Mouse (Mus musculus): ENCODE data around the gene Pla2g15. TPM values are rescaled to one million over a fixed set of nuclear protein-coding genes. Genes with fewer than 3 reads are reported as not detected.

Pla2g15 gene
- 32.9 and 41.5 TPM in 2 replicates for polyA plus RNA-seq (2012; ENCODE audit: low replicate concordance)

DNA sequence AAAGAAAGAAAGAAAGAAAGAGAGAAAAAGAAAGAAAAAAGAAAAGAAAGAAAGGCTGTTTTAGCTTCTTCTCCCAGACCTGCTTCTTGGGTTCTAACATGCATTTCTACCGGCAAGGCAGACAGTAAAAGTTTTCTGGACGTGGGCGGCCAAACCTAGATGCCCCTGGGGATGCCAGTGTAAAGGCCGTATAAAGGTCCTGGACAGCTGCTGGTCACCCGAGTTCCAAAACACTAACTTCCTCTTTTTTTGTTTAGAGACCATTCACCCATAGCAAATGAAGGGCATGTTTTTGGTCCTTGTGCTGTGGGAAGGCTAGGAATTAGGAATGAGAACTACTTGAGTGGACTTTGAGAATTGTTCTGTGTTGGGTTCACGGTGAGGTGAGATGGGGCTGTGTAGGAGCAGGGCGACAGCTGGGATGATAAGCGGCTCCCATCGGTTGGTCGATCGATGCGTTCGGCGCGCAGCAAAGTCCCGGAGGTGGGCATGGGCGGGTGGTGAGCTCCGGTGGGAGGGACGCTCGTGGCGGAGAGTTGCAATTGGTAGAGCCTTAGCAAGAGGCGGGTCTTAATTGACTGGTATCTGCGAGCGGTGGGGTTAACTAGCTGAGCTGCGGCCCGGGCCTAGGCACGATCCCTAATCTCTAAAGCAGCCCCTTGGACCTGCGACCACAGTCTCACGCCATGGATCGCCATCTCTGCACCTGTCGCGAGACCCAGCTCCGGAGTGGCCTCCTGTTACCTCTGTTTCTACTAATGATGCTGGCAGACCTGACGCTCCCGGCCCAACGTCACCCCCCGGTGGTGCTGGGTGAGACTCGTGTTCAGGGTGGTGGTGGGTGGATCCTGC lies at the start of gene Pla2g15:
Gene Pla2g15, plus strand, starts transcription at position 599 of the 852 bp plus-strand sequence.

DNA sequence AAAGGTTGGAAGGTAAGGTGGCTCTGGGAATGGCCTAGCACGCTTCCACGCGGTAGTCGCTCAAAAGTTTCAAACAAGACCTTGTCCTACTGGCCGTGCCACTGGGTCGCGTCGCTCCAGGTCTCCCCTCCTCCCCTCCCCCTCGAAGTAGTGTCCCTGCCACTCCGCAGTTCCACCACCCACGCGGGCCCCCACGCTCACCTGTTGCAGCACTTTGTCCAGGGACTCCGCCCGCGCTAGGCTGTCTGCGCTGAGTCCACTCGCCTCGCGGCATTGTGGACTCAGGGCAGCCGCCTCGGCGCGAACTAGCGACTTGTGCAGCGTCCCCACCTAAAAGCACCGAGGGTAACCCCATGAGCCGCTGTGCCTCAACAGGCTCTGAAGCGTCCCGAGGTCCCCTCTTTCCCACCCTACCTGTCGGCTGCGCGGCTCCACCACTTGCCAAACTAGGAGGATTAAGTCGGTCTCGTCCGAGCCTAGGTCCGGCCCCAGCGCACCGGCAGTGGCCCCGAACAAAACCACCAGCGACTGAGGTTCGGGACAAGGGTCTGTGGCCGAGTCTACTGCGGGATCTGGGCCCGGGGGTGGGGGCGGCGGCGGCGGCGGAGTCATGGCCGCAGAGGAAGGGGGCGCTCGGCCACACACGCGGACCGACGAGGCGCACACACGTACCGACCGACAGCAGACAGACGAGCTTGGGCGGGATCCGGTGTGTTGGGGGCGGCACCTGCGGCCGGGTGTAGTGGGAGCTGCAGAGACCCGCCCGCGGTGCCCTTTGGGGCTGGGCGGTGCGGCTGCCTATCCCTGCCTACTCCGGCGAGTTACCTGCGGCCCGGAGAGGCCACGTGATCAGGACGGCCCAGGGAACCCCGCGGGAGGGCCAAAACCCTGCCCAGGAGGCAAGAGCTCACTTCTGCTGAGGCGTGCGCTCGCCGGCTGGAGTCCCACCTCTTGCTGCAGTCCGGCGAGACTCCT lies 13.8 kb upstream of the Pla2g15 start, which contains the start of gene Esrp2:
Gene Esrp2, minus strand, starts transcription at position 819 of the 975 bp plus-strand sequence.

DNA sequence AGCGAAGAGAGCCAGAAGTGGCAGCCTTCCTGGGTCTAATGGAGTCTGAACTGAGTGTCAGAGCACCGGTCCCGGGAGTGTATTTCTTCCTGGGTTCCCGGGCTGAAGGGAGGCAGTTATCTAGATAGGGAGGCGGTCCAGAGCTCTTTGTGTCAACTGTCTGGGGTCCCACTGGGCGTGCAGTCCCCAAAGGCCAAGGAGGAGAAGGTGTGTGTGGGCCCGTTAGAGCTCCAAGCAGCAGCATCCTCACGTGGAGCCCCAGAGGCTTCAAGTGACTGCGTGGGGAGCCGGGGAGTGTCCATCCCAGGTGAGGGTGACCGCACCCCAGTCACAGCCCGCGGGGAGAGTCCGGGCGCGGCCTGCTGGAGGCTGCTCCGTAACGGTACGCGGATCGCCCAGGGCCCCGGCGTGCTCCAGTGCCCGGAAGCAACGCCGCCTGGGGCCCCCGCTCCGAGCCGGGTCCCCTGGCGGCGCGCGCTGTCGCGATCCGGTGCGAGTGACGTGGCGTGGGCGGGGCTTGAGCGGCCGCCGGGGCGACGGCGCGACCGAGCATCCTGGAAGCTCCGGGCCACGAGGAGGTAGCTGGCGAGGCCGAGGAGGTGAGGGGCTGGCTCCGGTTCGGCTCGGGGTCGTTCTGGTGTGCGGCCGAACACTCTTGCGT lies 18.3 kb downstream of the Pla2g15 start, which contains the start of gene Slc7a6:
Gene Slc7a6, plus strand, starts transcription at position 502 of the 661 bp plus-strand sequence.

DNA sequence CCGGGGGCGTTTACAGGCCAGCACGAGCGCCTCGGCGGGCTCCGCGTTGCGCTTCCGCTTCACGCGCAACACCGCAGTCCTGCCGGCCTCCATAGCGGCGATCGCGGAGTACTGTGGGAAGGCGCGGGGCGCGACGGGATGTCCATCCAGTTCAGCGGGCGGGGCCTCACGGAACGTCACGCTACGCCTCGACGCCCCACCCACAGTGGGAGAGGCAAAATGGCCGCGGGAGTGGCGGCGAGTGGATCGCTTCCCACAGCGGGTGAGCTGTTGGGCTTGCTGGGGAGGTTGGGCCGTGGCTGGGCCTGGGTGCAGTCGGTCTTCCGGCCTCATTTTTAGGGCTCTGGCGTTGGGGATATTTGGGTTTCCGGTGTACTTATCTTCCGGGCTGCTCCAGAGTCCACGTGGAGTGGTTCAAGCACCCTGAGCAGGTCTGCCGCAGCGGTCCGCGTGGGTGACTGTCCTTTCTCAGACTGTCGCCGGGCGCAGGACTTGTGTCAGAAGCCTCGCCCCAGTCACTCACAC lies 60.7 kb downstream of the Pla2g15 start, which contains the start of the genes Slc7a6os and Prmt7:
Gene Slc7a6os, minus strand, starts transcription at position 115 of the 525 bp plus-strand sequence.
Gene Prmt7, plus strand, starts transcription at position 116 of the 525 bp plus-strand sequence.

Other genes with a start within 250 kb of the Pla2g15 start
- 9.4 and 20.9 TPM in 2 replicates for gene Pskh1, start 250.0 kb upstream of the Pla2g15 start, polyA plus RNA-seq (2012; ENCODE audit: low replicate concordance)
- gene Ctrl, start 216.5 kb upstream of the Pla2g15 start, polyA plus RNA-seq (2012; ENCODE audit: low replicate concordance): 0.53 and 1.1 TPM in 2 replicates
- 387 and 416 TPM in 2 replicates for gene Psmb10, start 212.0 kb upstream of the Pla2g15 start, polyA plus RNA-seq (2012; ENCODE audit: low replicate concordance)
- gene Lcat, start 207.0 kb upstream of the Pla2g15 start, polyA plus RNA-seq (2012; ENCODE audit: low replicate concordance): 0.10 and 0.83 TPM in 2 replicates
- gene Slc12a4, start 184.3 kb upstream of the Pla2g15 start, polyA plus RNA-seq (2012; ENCODE audit: low replicate concordance): 13.0 and 14.0 TPM in 2 replicates
- gene Dpep3, start 171.0 kb upstream of the Pla2g15 start, polyA plus RNA-seq (2012; ENCODE audit: low replicate concordance): not detected in 2 replicates
- gene Dus2, start 159.1 kb upstream of the Pla2g15 start, polyA plus RNA-seq (2012; ENCODE audit: low replicate concordance): 4.4 and 7.5 TPM in 2 replicates
- gene Dpep2nb, start 144.4 kb upstream of the Pla2g15 start, polyA plus RNA-seq (2012; ENCODE audit: low replicate concordance): not detected in 2 replicates
- 12.8 and 15.2 TPM in 2 replicates for gene Ddx28, start 138.5 kb upstream of the Pla2g15 start, polyA plus RNA-seq (2012; ENCODE audit: low replicate concordance)
- 30.9 and 42.5 TPM in 2 replicates for gene Nfatc3, start 91.6 kb upstream of the Pla2g15 start, polyA plus RNA-seq (2012; ENCODE audit: low replicate concordance)
- gene Esrp2, start 13.4 kb upstream of the Pla2g15 start, polyA plus RNA-seq (2012; ENCODE audit: low replicate concordance): 0.03 and 0.11 TPM in 2 replicates
- gene Slc7a6, start 18.5 kb downstream of the Pla2g15 start, polyA plus RNA-seq (2012; ENCODE audit: low replicate concordance): 5.1 and 6.3 TPM in 2 replicates
- 29.2 and 33.5 TPM in 2 replicates for gene Slc7a6os, start 60.5 kb downstream of the Pla2g15 start, polyA plus RNA-seq (2012; ENCODE audit: low replicate concordance)
- gene Prmt7, start 60.5 kb downstream of the Pla2g15 start, polyA plus RNA-seq (2012; ENCODE audit: low replicate concordance): 3.5 and 20.1 TPM in 2 replicates
- 2.4 and 2.5 TPM in 2 replicates for gene Smpd3, start 187.6 kb downstream of the Pla2g15 start, polyA plus RNA-seq (2012; ENCODE audit: low replicate concordance)